Mouse (Mus musculus): ENCODE measurements around the gene Coch.
"Not testable (repeated sequence)": the region's sequence is repeated elsewhere in the genome, so short reads cannot be mapped to it uniquely, and the experiment has no call there.

Coch gene

GRCm38 (mm10) chr12:51636689-51637470, 43.7 kb downstream of the Coch start:
- DNase-seq (ENCODE audit: extremely low read depth, low read depth): no peak

GRCm38 (mm10) chr12:51641871-51642270, 48.7 kb downstream of the Coch start:
- DNase-seq (ENCODE audit: extremely low read depth, low read depth): no peak

GRCm38 (mm10) chr12:51649401-51649800, 56.3 kb downstream of the Coch start:
- DNase-seq (ENCODE audit: extremely low read depth, low read depth): not testable (repeated sequence)
